Mouse (Mus musculus): ENCODE data around the gene Nup62. TPM values are rescaled to one million over a fixed set of nuclear protein-coding genes. Genes with fewer than 3 reads are reported as not detected.

Nup62 gene
- polyA plus RNA-seq, 1 experiment from 2014 or later, result 57.6 TPM

GRCm38 (mm10) chr7:44840426-44840825 is 24.5 kb downstream of the Nup62 start:
- no peak overlapping the region for H3K27ac ChIP-seq
- no peak overlapping the region for H3K4me2 ChIP-seq (ENCODE audit: low read length)
- no peak for DNase-seq (ENCODE audit: low spot score)
- H3K36me3 ChIP-seq (ENCODE audit: insufficient read depth, low read length), result peaks cover 34% of the 10 kb centered on the region
- H3K4me3 ChIP-seq (replicated peaks; ENCODE audit: low read depth, low read length), result no peak overlapping the region
- no peak for ATAC-seq (replicated peaks; ENCODE audit: low FRiP score, low read depth)
- WGBS, result 59% methylated on average over 14 of the region's 14 CpGs
- H3K9me3 ChIP-seq (replicated peaks; ENCODE audit: low read length), result no peaks in the 10 kb centered on the region
- no peaks in the 10 kb centered on the region for H3K27me3 ChIP-seq (ENCODE audit: insufficient read depth, low read length)
- H3K9ac ChIP-seq (ENCODE audit: low read depth, low read length), result no peak overlapping the region
- no peak for TF ChIP-seq CTCF (IDR thresholded peaks at IDR 0.05; ENCODE audit: low read depth)
- H3K4me1 ChIP-seq (replicated peaks; ENCODE audit: insufficient read depth, low read length), result peaks cover 18% of the 10 kb centered on the region

- DNase-seq (ENCODE audit: low spot score) (no peak), ATAC-seq (replicated peaks; ENCODE audit: low FRiP score, low read depth) (no peak)
- no peaks in the 10 kb centered on the region for H3K27me3 ChIP-seq (ENCODE audit: insufficient read depth, low read length)
- peaks cover 10% of the 10 kb centered on the region for H3K4me1 ChIP-seq (replicated peaks; ENCODE audit: insufficient read depth, low read length)
- H3K4me2 ChIP-seq (ENCODE audit: low read length), result no peak overlapping the region
- H3K36me3 ChIP-seq (ENCODE audit: insufficient read depth, low read length), result peaks cover 46% of the 10 kb centered on the region
- no peak overlapping the region for H3K4me3 ChIP-seq (replicated peaks; ENCODE audit: low read depth, low read length)
- H3K27ac ChIP-seq, result no peak overlapping the region
- H3K9ac ChIP-seq (ENCODE audit: low read depth, low read length), result no peak overlapping the region
- WGBS, result 85% methylated on average over 8 of the region's 8 CpGs
- no peak for TF ChIP-seq CTCF (IDR thresholded peaks at IDR 0.05; ENCODE audit: low read depth)
- H3K9me3 ChIP-seq (replicated peaks; ENCODE audit: low read length), result no peaks in the 10 kb centered on the region
These were observed 26.1 kb downstream of the Nup62 start for GRCm38 (mm10) chr7:44841825-44842463.

- WGBS, result 91% methylated on average over 10 of the region's 10 CpGs
- Histone ChIP-seq H3K4me1 (replicated peaks; ENCODE audit: insufficient read depth, low read length) (peaks cover 2% of the 10 kb centered on the region), H3K27ac (no peak overlapping the region), H3K27me3 (ENCODE audit: insufficient read depth, low read length) (no peaks in the 10 kb centered on the region), H3K36me3 (ENCODE audit: insufficient read depth, low read length) (peaks cover 46% of the 10 kb centered on the region), H3K9ac (ENCODE audit: low read depth, low read length) (no peak overlapping the region), H3K4me3 (replicated peaks; ENCODE audit: low read depth, low read length) (no peak overlapping the region), H3K4me2 (ENCODE audit: low read length) (no peak overlapping the region), H3K9me3 (replicated peaks; ENCODE audit: low read length) (no peaks in the 10 kb centered on the region)
- DNase-seq (ENCODE audit: low spot score) (no peak), ATAC-seq (replicated peaks; ENCODE audit: low FRiP score, low read depth) (no peak)
- TF ChIP-seq CTCF (IDR thresholded peaks at IDR 0.05; ENCODE audit: low read depth), result no peak
These were observed 29.1 kb downstream of the Nup62 start for GRCm38 (mm10) chr7:44845006-44845405.

GRCm38 (mm10) chr7:44846804-44847203 is 30.9 kb downstream of the Nup62 start:
- Histone ChIP-seq H3K9me3 (replicated peaks; ENCODE audit: low read length) (no peaks in the 10 kb centered on the region), H3K27me3 (ENCODE audit: insufficient read depth, low read length) (no peaks in the 10 kb centered on the region), H3K4me3 (replicated peaks; ENCODE audit: low read depth, low read length) (no peak overlapping the region), H3K9ac (ENCODE audit: low read depth, low read length) (no peak overlapping the region), H3K27ac (no peak overlapping the region), H3K4me1 (replicated peaks; ENCODE audit: insufficient read depth, low read length) (peaks cover 7% of the 10 kb centered on the region), H3K4me2 (ENCODE audit: low read length) (no peak overlapping the region), H3K36me3 (ENCODE audit: insufficient read depth, low read length) (peaks cover 46% of the 10 kb centered on the region)
- DNase-seq (ENCODE audit: low spot score), result no peak
- no peak for TF ChIP-seq CTCF (IDR thresholded peaks at IDR 0.05; ENCODE audit: low read depth)
- no peak for ATAC-seq (replicated peaks; ENCODE audit: low FRiP score, low read depth)
- WGBS, result 86% methylated on average over 7 of the region's 7 CpGs

- Histone ChIP-seq H3K27me3 (ENCODE audit: insufficient read depth, low read length) (no peaks in the 10 kb centered on the region), H3K9me3 (replicated peaks; ENCODE audit: low read length) (no peaks in the 10 kb centered on the region), H3K4me1 (replicated peaks; ENCODE audit: insufficient read depth, low read length) (peaks cover 7% of the 10 kb centered on the region), H3K36me3 (ENCODE audit: insufficient read depth, low read length) (peaks cover 39% of the 10 kb centered on the region), H3K4me2 (ENCODE audit: low read length) (peak overlapping the region; percentile 65), H3K4me3 (replicated peaks; ENCODE audit: low read depth, low read length) (peak overlapping the region; percentile 73), H3K27ac (no peak overlapping the region), H3K9ac (ENCODE audit: low read depth, low read length) (peak overlapping the region; percentile 48)
- WGBS, result 59% methylated on average over 5 of the region's 5 CpGs
- no peak for ATAC-seq (replicated peaks; ENCODE audit: low FRiP score, low read depth)
- no peak for TF ChIP-seq CTCF (IDR thresholded peaks at IDR 0.05; ENCODE audit: low read depth)
- DNase-seq (ENCODE audit: low spot score), result no peak
These were observed 31.9 kb downstream of the Nup62 start for GRCm38 (mm10) chr7:44847772-44848171.

- Histone ChIP-seq H3K4me3 (replicated peaks; ENCODE audit: low read depth, low read length) (peak within 1 kb of the TSS; percentile 73), H3K4me2 (ENCODE audit: low read length) (peak within 1 kb of the TSS; percentile 75), H3K9ac (ENCODE audit: low read depth, low read length) (peak within 1 kb of the TSS; percentile 78), H3K27me3 (ENCODE audit: insufficient read depth, low read length) (no peaks in the 10 kb centered on the region), H3K36me3 (ENCODE audit: insufficient read depth, low read length) (peaks cover 29% of the 10 kb centered on the region), H3K4me1 (replicated peaks; ENCODE audit: insufficient read depth, low read length) (peaks cover 13% of the 10 kb centered on the region), H3K9me3 (replicated peaks; ENCODE audit: low read length) (no peaks in the 10 kb centered on the region), H3K27ac (peak within 1 kb of the TSS; percentile 97)
- WGBS, result under 1% methylated on average over 54 of the region's 54 CpGs
- DNase-seq (ENCODE audit: low spot score) (peak; percentile 99), ATAC-seq (replicated peaks; ENCODE audit: low FRiP score, low read depth) (peak; percentile 89)
- TF ChIP-seq CTCF (IDR thresholded peaks at IDR 0.05; ENCODE audit: low read depth), result no peak
These were observed 32.9 kb downstream of the Nup62 start, which contains the start of the genes Akt1s1 and Tbc1d17 for GRCm38 (mm10) chr7:44848561-44849415. TSS of gene Akt1s1 (plus strand) at chr7:44848991. TSS of gene Tbc1d17 (minus strand) at chr7:44849079.

Data from kidney, postnatal 0 days (tissue).